Mouse (Mus musculus) limb, embryonic 14.5 days (tissue): ENCODE measurements around the gene Taar4. TPM values are rescaled to one million over a fixed set of nuclear protein-coding genes. Genes with fewer than 3 reads are reported as not detected.

Experiments
- ATAC-seq: fragments of 200-750 bp; cut with Nextera tagmentation; 2 replicates; pipeline ENCODE4 v1.8.0; 2017; ENCODE audit warnings: low read depth, moderate number of reproducible peaks, moderate TSS enrichment; ENCODE audit not compliant: low FRiP score
- DNase-seq: peaks from one replicate; pipeline ENCODE4 v3.0.0-alpha.2; 2015; ENCODE audit warnings: low spot score
- H3K27ac ChIP-seq: fragments of 300-500 bp; sonication (generic); replicated peaks from 2 replicates; pipeline ENCODE4 v1.5.1; 2014; ENCODE audit warnings: low read depth, mild to moderate bottlenecking, low read length, moderate library complexity, mixed read lengths
- H3K27me3 ChIP-seq: fragments of 300-500 bp; sonication (generic); 2 replicates; pipeline ENCODE4 v1.6.1; 2014; ENCODE audit warnings: low read length, mixed read lengths; ENCODE audit not compliant: control insufficient read depth, insufficient read depth
- H3K36me3 ChIP-seq: fragments of 300-500 bp; sonication (generic); 2 replicates; pipeline ENCODE4 v1.6.1; 2014; ENCODE audit warnings: mild to moderate bottlenecking, low read length, moderate library complexity, mixed read lengths; ENCODE audit not compliant: control insufficient read depth, insufficient read depth
- H3K4me1 ChIP-seq: fragments of 300-500 bp; sonication (generic); 2 replicates; pipeline ENCODE4 v1.6.1; 2014; ENCODE audit warnings: antibody characterized with exemption, low read length, mixed read lengths; ENCODE audit not compliant: control insufficient read depth, insufficient read depth
- H3K4me2 ChIP-seq: fragments of 300-500 bp; sonication (generic); replicated peaks from 2 replicates; pipeline ENCODE4 v1.6.1; 2014; ENCODE audit warnings: low read depth, mild to moderate bottlenecking, low read length, moderate library complexity; ENCODE audit not compliant: severe bottlenecking
- H3K4me3 ChIP-seq: fragments of 300-500 bp; sonication (generic); replicated peaks from 2 replicates; pipeline ENCODE4 v1.5.1; 2014; ENCODE audit warnings: low read length
- H3K9ac ChIP-seq: fragments of 300-500 bp; sonication (generic); 2 replicates; pipeline ENCODE4 v1.6.1; 2014; ENCODE audit warnings: mild to moderate bottlenecking, low read depth, low read length, moderate library complexity; ENCODE audit not compliant: severe bottlenecking
- H3K9me3 ChIP-seq: fragments of 300-500 bp; sonication (generic); 2 replicates; pipeline ENCODE4 v1.6.1; 2016; ENCODE audit warnings: low read length; ENCODE audit not compliant: control insufficient read depth
- POLR2A ChIP-seq: fragments of 200-500 bp; IDR thresholded peaks from 2 replicates; pipeline ENCODE4 v1.8.0; 2012; ENCODE audit warnings: inconsistent platforms, mild to moderate bottlenecking, moderate library complexity, borderline replicate concordance; ENCODE audit not compliant: insufficient read depth, insufficient read length; ENCODE audit errors: extremely low read depth
- WGBS: fragments of 180-500 bp; shearing (Covaris S2); extraction: QIAGEN DNeasy Blood & Tissue Kit; methylation state at CpG from one replicate; pipeline ENCODE4 v1.1.7; 2014; 5-methylcytosine and 5-hydroxymethylcytosine counted together
- polyA plus RNA-seq, 2 experiments: library from polyadenylated mRNA; depleted of rRNA in 1 of 2; stranded (reverse) in 1 of 2; unstranded in 1 of 2; fragments of >200 nt; fragmentation: Nextera tagmentation in 1 of 2; extraction: Ambion mirVana in 1 of 2; gene quantifications; 2 replicates each; pipeline versions ENCODE4 v1.2.1 to v1.2.3; 2012 to 2014

Taar4 gene
- polyA plus RNA-seq (2012; rRNA removed) (0.06 TPM in 1 of 2 replicates, not detected in the other), polyA plus RNA-seq (2014; fragmentation: Nextera tagmentation; extraction: Ambion mirVana) (not detected in 2 replicates)

GRCm38 (mm10) chr10:23960444-23960915 lies at the start of gene Taar4:
Gene Taar4, plus strand, starts transcription at chr10:23960494.
- no peak for ATAC-seq
- TF ChIP-seq POLR2A: no peak

DNA sequence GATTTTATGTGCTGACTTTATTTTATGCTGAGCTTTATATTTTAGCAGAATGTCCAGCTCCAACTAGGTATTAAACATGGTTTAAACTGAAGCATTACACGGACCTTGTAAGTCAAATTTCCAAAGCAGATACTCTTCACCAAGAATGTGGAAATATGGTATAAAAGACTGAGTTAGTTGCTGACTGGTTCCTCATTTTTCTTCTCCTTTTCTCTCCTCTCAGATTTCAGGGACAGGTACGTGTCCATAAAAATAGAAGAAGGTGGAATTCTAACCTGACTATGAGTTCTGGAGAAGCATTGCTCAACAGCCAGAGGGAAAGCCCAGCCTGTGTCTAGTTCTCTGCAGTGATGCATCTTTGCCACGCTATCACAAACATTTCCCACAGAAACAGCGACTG lies 40.2 kb upstream of the Taar4 start, which contains the start of gene Taar1:
Gene Taar1 (plus strand): TSS at position 301 of the 400 bp plus-strand sequence.
- ATAC-seq (no peak), DNase-seq (no peak)
- H3K4me3 ChIP-seq: no peak within 1 kb of the TSS
- no peak within 1 kb of the TSS for H3K27ac ChIP-seq
- no peak within 1 kb of the TSS for H3K4me2 ChIP-seq
- no peaks in the 10 kb centered on the region for H3K9me3 ChIP-seq
- no peaks in the 10 kb centered on the region for H3K36me3 ChIP-seq
- 89% methylated on average over 4 of the region's 4 CpGs for WGBS
- H3K27me3 ChIP-seq: no peaks in the 10 kb centered on the region
- H3K4me1 ChIP-seq: no peaks in the 10 kb centered on the region
- TF ChIP-seq POLR2A: no peak
- H3K9ac ChIP-seq: no peak within 1 kb of the TSS

More at GRCm38 (mm10) chr10:23960444-23960915, at the start of gene Taar4:
- Histone ChIP-seq H3K4me3 (no peak within 1 kb of the TSS), H3K36me3 (no peaks in the 10 kb centered on the region), H3K4me2 (no peak within 1 kb of the TSS), H3K27ac (no peak within 1 kb of the TSS), H3K9me3 (no peaks in the 10 kb centered on the region), H3K4me1 (no peaks in the 10 kb centered on the region), H3K27me3 (no peaks in the 10 kb centered on the region), H3K9ac (no peak within 1 kb of the TSS)
- WGBS: 96% methylated on average over 13 of the region's 13 CpGs
- no peak for DNase-seq

DNA sequence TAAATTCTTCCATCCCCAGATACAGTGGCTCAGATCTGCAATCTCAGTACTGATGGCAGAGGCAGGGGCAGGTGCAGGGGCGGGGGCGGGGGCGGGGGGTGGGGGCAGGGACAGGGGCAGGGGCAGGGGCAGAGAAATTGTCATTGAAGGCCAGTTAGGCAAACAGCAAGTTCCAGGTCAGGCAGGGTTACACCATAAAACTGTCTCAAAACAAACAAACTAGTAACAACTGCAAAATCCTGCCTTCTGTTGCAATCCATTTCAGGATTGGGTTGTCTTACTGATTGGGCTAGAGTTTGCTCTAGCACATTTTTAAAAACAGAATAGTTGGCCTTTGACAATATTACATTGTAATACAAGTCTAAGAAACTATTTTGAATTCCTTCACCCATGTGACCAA lies 37.8 kb upstream of the Taar4 start:
- Histone ChIP-seq H3K4me1 (no peaks in the 10 kb centered on the region), H3K27me3 (no peaks in the 10 kb centered on the region), H3K4me3 (no peak overlapping the region), H3K9me3 (no peaks in the 10 kb centered on the region), H3K36me3 (no peaks in the 10 kb centered on the region), H3K27ac (no peak overlapping the region), H3K9ac (no peak overlapping the region), H3K4me2 (no peak overlapping the region)
- no peak for TF ChIP-seq POLR2A
- no peak for ATAC-seq
- no peak for DNase-seq
- 50% methylated on average over 3 of the region's 3 CpGs for WGBS

DNA sequence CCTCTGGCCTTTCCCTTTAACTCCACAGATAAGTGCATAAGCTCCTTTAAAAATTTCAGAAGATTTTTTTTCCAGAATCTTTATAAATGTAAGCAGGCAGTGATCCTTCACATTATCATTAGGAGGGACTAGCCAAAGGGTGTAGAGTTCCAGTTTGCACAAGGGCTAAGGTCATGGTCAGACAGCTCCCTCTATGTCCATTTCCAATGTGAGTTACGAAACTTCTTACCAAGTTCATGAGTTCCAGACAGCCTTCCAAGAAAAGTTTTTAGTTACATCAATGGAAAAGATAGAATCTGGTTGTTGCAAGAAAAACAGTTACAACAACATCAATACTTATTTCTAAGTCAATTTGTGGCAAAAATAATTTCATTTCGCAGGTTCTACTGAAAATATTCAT lies 36.4 kb upstream of the Taar4 start:
- Histone ChIP-seq H3K9me3 (no peaks in the 10 kb centered on the region), H3K9ac (no peak overlapping the region), H3K36me3 (no peaks in the 10 kb centered on the region), H3K27ac (no peak overlapping the region), H3K4me2 (no peak overlapping the region), H3K4me1 (no peaks in the 10 kb centered on the region), H3K4me3 (no peak overlapping the region), H3K27me3 (no peaks in the 10 kb centered on the region)
- no peak for ATAC-seq
- 85% methylated on average over 2 of the region's 2 CpGs for WGBS
- no peak for TF ChIP-seq POLR2A
- DNase-seq: no peak

- Histone ChIP-seq H3K9me3 (no peaks in the 10 kb centered on the region), H3K9ac (no peak overlapping the region), H3K4me1 (no peaks in the 10 kb centered on the region), H3K4me2 (no peak overlapping the region), H3K36me3 (no peaks in the 10 kb centered on the region), H3K4me3 (no peak overlapping the region), H3K27ac (no peak overlapping the region), H3K27me3 (no peaks in the 10 kb centered on the region)
- 22% methylated on average over 4 of the region's 4 CpGs for WGBS
- DNase-seq (no peak), ATAC-seq (no peak)
- no peak for TF ChIP-seq POLR2A
Measured at GRCm38 (mm10) chr10:23937613-23938012, 22.7 kb upstream of the Taar4 start.
